Mouse (Mus musculus) liver, embryonic 11.5 days (tissue): ENCODE data around the gene Gm14692. TPM values are rescaled to one million over a fixed set of nuclear protein-coding genes. Genes with fewer than 3 reads are reported as not detected.
"Not testable (repeated sequence)": the region's sequence is repeated elsewhere in the genome, so short reads cannot be mapped to it uniquely, and the experiment has no call there.

ENCODE experiments used
- ATAC-seq: fragments of 200-750 bp; cut with Nextera tagmentation; replicated peaks from 2 replicates; pipeline ENCODE4 v1.8.0; 2017; ENCODE audit warnings: moderate number of reproducible peaks, mild to moderate bottlenecking, moderate TSS enrichment, moderate library complexity; ENCODE audit not compliant: low FRiP score
- DNase-seq: peaks from one replicate; pipeline ENCODE4 v3.0.0-alpha.2; 2017; ENCODE audit warnings: low spot score
- H3K27ac ChIP-seq: fragments of 300-500 bp; sonication (generic); 2 replicates; pipeline ENCODE4 v1.5.1; 2014; ENCODE audit warnings: mild to moderate bottlenecking, low read depth, low read length, control low read depth
- H3K27me3 ChIP-seq: fragments of 300-500 bp; sonication (generic); replicated peaks from 2 replicates; pipeline ENCODE4 v1.6.1; 2014; ENCODE audit warnings: low read length, mixed read lengths; ENCODE audit not compliant: control insufficient read depth, insufficient read depth
- H3K36me3 ChIP-seq: fragments of 300-500 bp; sonication (generic); 2 replicates; pipeline ENCODE4 v1.6.1; 2014; ENCODE audit warnings: mild to moderate bottlenecking, low read length, moderate library complexity, mixed read lengths; ENCODE audit not compliant: control insufficient read depth, insufficient read depth
- H3K4me1 ChIP-seq: fragments of 300-500 bp; sonication (generic); replicated peaks from 2 replicates; pipeline ENCODE4 v1.6.1; 2014; ENCODE audit warnings: low read length, mixed read lengths; ENCODE audit not compliant: control insufficient read depth, insufficient read depth
- H3K4me2 ChIP-seq: fragments of 300-500 bp; sonication (generic); 2 replicates; pipeline ENCODE4 v1.6.1; 2014; ENCODE audit warnings: mild to moderate bottlenecking, control low read depth, moderate library complexity
- H3K4me3 ChIP-seq: fragments of 300-500 bp; sonication (generic); 2 replicates; pipeline ENCODE4 v1.5.1; 2014; ENCODE audit warnings: low read depth, low read length, control low read depth
- H3K9ac ChIP-seq: fragments of 300-500 bp; sonication (generic); 2 replicates; pipeline ENCODE4 v1.6.1; 2014; ENCODE audit warnings: low read depth, low read length, control low read depth
- H3K9me3 ChIP-seq: fragments of 300-500 bp; sonication (generic); 2 replicates; pipeline ENCODE4 v1.6.1; 2016; ENCODE audit warnings: low read length, inconsistent platforms, mixed read lengths; ENCODE audit not compliant: control insufficient read depth
- WGBS: fragments of 180-500 bp; shearing (Covaris S2); extraction: QIAGEN DNeasy Blood & Tissue Kit; methylation state at CpG from one replicate; pipeline ENCODE4 v1.1.7; 2014; 5-methylcytosine and 5-hydroxymethylcytosine counted together
- polyA plus RNA-seq: library from polyadenylated mRNA; unstranded; fragments of >200 nt; fragmentation: Nextera tagmentation; extraction: Ambion mirVana; gene quantifications from 2 replicates; pipeline ENCODE4 v1.2.1, GENCODE M21; 2014

The Gm14692 gene
- polyA plus RNA-seq: not detected in 2 replicates

DNA sequence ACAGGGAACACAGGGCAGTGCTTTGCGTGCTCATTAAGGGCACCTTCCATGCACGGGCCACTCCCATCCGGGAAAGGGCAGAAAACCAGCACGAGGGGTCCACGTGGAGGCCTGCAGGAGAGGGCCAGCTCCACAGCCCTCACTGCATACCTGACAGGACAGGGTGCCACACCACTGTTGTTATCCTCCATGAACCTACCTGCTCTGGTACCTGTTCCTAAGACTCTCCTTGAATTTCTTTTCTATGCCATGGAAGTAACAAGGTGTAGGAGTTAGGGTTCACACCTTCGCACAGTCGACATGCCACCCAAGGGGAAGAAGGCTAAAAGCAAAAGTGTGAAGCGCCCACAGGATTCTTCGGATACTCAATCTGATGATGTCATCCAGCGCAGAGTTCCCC lies at the start of gene Gm14692:
TSS of gene Gm14692 (plus strand) at position 301 of the 400 bp plus-strand sequence.
- not testable (repeated sequence) for H3K4me2 ChIP-seq, H3K9me3 ChIP-seq, H3K4me1 ChIP-seq, DNase-seq, H3K9ac ChIP-seq, ATAC-seq, H3K36me3 ChIP-seq, H3K4me3 ChIP-seq, H3K27me3 ChIP-seq, H3K27ac ChIP-seq
- WGBS: 62% methylated on average over 4 of the region's 10 CpGs

DNA sequence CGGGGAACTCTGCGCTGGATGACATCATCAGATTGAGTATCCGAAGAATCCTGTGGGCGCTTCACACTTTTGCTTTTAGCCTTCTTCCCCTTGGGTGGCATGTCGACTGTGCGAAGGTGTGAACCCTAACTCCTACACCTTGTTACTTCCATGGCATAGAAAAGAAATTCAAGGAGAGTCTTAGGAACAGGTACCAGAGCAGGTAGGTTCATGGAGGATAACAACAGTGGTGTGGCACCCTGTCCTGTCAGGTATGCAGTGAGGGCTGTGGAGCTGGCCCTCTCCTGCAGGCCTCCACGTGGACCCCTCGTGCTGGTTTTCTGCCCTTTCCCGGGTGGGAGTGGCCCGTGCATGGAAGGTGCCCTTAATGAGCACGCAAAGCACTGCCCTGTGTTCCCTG lies 2.0 kb upstream of the Gm14692 start, which contains the start of gene Gm1140:
TSS of gene Gm1140 (minus strand) at position 101 of the 400 bp plus-strand sequence.
- H3K27ac ChIP-seq, H3K4me1 ChIP-seq, H3K9me3 ChIP-seq, H3K9ac ChIP-seq, DNase-seq, H3K36me3 ChIP-seq, H3K4me3 ChIP-seq, H3K4me2 ChIP-seq, H3K27me3 ChIP-seq, ATAC-seq: not testable (repeated sequence)
- WGBS: 70% methylated on average over 3 of the region's 11 CpGs

Other genes with a start within 250 kb of the Gm14692 start
- gene Gm1140, start 2.1 kb upstream of the Gm14692 start, polyA plus RNA-seq: not detected in 2 replicates
- gene 4933436I01Rik, start 225.8 kb downstream of the Gm14692 start, polyA plus RNA-seq: not detected in 2 replicates